Mouse (Mus musculus): ENCODE measurements around the gene Rap1a. TPM values are rescaled to one million over a fixed set of nuclear protein-coding genes. Genes with fewer than 3 reads are reported as not detected.

The Rap1a gene
- polyA plus RNA-seq (2012; rRNA removed) = 2.4 and 4.9 TPM in 2 replicates

GRCm38 (mm10) chr3:105801191-105802166, at the start of gene Rap1a:
TSS of gene Rap1a (minus strand) at chr3:105801336.

GRCm38 (mm10) chr3:105704031-105705008, 96.8 kb downstream of the Rap1a start, which contains the start of gene Inka2:
TSS of gene Inka2 (plus strand) at chr3:105704599.

GRCm38 (mm10) chr3:105687324-105688060, 113.6 kb downstream of the Rap1a start, which contains the start of gene Ddx20:
TSS of gene Ddx20 (minus strand) at chr3:105687574.

Other genes with a start within 250 kb of the Rap1a start
- 17.1 and 27.4 TPM in 2 replicates for gene Ddx20, start 113.8 kb downstream of the Rap1a start, polyA plus RNA-seq (2012; rRNA removed)
- gene Inka2, start 96.7 kb downstream of the Rap1a start, polyA plus RNA-seq (2012; rRNA removed) = 2.2 and 2.3 TPM in 2 replicates
- gene Adora3, start 69.5 kb upstream of the Rap1a start, polyA plus RNA-seq (2012; rRNA removed) = 0.45 and 0.51 TPM in 2 replicates
- gene Tmigd3, start 69.6 kb upstream of the Rap1a start, polyA plus RNA-seq (2012; rRNA removed) = 0.27 and 0.87 TPM in 2 replicates
- 0.37 and 0.62 TPM in 2 replicates for gene I830077J02Rik, start 131.3 kb upstream of the Rap1a start, polyA plus RNA-seq (2012; rRNA removed)
- gene Wdr77, start 158.0 kb upstream of the Rap1a start, polyA plus RNA-seq (2012; rRNA removed) = 14.5 and 19.2 TPM in 2 replicates
- gene Atp5f1, start 158.8 kb upstream of the Rap1a start, polyA plus RNA-seq (2012; rRNA removed) = 139 and 159 TPM in 2 replicates
- gene Ovgp1, start 172.4 kb upstream of the Rap1a start, polyA plus RNA-seq (2012; rRNA removed) = 0.31 and 0.50 TPM in 2 replicates
- gene Pifo, start 213.3 kb upstream of the Rap1a start, polyA plus RNA-seq (2012; rRNA removed) = not detected in 2 replicates
- gene Chil5, start 231.5 kb upstream of the Rap1a start, polyA plus RNA-seq (2012; rRNA removed) = not detected in 2 replicates